Mouse (Mus musculus): ENCODE results near the gene Mlip.
"Not testable (repeated sequence)": the region's sequence is repeated elsewhere in the genome, so short reads cannot be mapped to it uniquely, and the experiment has no call there.

The Mlip gene

DNA sequence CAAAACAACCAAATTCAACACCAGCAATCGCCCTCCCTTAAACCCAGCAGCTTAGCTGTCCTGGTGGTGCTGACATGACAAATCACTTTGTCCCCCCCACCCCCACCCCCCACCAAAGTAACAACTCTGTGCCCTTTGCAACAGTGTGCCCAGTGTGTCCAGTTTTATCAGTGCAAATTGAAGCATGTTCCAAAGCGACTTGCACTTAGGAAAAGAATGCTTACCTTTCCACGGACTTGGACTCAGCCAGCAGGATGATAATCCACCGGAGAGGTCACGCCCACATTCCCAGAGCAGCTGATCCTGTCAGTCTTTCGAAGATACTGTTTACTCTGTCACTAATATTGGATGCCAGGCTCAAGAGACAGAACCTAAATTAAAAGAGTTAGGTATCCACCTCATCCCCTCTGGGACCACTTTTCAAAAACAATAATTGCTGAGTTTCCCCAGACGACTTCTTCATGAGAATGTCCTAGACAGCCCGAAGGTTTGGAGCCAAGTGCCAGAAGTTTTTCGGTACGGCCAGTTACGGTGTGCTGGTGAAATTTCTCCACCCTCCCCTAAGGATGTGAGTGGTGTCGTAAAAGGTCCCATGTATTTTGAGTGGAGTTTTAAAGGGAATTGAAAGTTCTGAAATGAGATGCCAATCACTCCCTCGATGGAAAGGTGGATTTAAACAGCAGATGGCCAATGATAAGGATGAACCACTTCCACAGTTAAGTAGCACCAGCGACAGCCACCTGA, at the start of gene Mlip:
Mlip (minus strand) TSS at position 538 of the 744 bp plus-strand sequence.
- no peak for DNase-seq

- DNase-seq, result no peak
These were observed 47.0 kb upstream of the Mlip start for GRCm38 (mm10) chr9:77399801-77400200.

GRCm38 (mm10) chr9:77398856-77399631, 46.3 kb upstream of the Mlip start:
- no peak for DNase-seq

GRCm38 (mm10) chr9:77397027-77397426, 44.3 kb upstream of the Mlip start:
- DNase-seq, result no peak

DNA sequence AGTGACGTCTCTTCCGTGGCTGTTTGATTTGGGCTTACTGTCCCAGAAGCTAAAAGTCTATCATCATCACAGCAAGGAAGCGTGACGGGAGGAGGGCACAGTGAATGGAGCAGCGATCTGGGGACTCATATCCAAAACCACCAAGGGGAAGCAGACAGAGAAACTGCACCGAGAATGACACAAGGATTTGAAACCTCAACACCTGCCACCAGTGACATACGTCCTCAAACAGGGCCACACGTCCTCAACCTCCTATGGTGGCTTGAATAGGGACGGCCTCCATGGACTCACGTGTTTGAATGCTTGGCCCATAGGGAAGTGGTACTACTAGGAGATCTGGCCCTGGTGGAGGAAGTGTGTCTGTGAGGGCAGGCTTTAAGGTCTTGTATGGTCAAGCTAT, 38.5 kb upstream of the Mlip start:
- no peak for DNase-seq

DNA sequence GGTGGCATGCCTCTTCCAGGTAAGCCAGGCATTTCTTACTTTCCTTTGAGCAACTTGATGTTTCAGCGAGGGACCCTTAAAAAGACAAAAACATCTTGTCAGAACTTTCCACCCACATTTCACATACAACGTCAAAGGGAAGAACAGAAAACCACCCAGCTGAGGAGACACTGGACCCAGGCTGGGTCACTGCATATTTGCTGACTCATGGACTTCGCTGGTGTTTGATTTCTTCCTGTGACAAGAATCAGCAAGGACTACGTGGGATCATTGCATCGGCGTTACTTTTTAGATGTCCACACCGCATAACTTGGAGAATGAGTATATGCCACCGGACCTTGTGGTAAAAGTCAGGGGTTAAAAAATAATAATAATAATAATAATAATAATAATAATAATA, 36.2 kb upstream of the Mlip start:
- no peak for DNase-seq

- DNase-seq, result no peak
These were observed 34.0 kb upstream of the Mlip start for GRCm38 (mm10) chr9:77386751-77387150.

- no peak for DNase-seq
These were observed 32.8 kb upstream of the Mlip start for GRCm38 (mm10) chr9:77385611-77386010.

GRCm38 (mm10) chr9:77384651-77385050, 31.9 kb upstream of the Mlip start:
- no peak for DNase-seq

- no peak for DNase-seq
These were observed 31.2 kb upstream of the Mlip start for GRCm38 (mm10) chr9:77383951-77384350.

- no peak for DNase-seq
These were observed 29.7 kb upstream of the Mlip start for GRCm38 (mm10) chr9:77382514-77382913.

GRCm38 (mm10) chr9:77381565-77381964, 28.8 kb upstream of the Mlip start:
- peak; percentile 54 to 64 for DNase-seq

GRCm38 (mm10) chr9:77379625-77380024, 26.9 kb upstream of the Mlip start:
- peak; percentile 8 to 9 for DNase-seq

- no peak for DNase-seq
These were observed 24.9 kb upstream of the Mlip start for GRCm38 (mm10) chr9:77377696-77378095.

DNA sequence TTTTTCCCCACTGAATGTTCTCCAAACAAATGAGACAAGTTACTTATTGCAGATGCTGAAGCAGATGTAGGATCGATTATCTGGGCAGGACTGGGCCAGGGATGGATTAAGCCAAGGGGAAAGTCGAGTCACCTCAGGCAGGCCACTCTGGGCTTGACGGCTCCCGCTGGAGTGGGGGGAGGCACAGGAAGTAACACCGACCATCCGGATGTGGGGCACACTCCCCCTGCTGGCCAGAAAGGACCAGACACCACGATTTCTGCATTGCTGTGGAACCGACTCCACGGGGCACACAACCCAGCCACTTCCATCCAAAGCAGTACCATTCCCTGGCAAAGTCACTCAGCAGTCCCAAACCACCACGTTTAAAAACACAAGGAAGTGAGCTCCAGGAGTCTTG, 24.3 kb upstream of the Mlip start:
- no peak for DNase-seq

- DNase-seq, result no peak
These were observed 23.8 kb upstream of the Mlip start for GRCm38 (mm10) chr9:77376561-77376960.

DNA sequence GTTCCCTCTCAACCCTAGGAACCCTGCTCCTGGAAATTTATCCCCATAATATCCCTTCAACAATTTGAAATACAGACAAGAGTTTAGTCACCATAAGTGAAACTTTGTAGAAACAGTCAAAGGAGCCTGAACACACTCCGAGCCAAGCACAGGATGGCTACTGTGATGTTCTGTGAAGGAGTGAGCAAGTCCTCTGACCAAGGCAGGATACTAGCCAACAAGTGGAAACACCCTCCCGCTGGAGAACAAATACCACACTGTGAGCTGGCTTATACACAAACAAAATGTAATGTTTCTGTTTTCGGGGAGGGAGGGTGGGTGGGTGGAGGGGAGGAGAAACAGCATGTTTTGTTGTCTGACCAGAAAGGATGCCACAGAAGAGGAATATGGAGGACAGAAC, 17.9 kb upstream of the Mlip start:
- DNase-seq, result no peak

DNA sequence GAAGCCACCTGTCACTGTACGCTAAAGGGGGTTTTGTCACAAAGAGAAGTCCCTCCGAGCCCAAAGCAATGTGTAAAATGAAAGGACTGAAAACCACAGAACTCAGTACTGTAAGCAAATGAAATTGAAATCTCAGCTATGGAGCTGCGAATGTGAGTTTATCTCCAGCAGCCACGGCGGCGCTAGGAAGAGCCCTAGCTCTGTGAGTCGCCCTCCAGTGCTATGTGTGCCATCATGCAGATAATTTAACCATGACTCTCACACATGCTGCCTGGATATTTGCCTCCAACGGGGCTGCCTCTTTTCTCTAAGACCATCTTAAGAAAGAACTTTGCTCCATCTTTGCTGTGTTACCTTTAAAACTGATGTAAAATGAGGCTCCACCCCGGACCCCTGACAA, 16.5 kb upstream of the Mlip start:
- no peak for DNase-seq

DNA sequence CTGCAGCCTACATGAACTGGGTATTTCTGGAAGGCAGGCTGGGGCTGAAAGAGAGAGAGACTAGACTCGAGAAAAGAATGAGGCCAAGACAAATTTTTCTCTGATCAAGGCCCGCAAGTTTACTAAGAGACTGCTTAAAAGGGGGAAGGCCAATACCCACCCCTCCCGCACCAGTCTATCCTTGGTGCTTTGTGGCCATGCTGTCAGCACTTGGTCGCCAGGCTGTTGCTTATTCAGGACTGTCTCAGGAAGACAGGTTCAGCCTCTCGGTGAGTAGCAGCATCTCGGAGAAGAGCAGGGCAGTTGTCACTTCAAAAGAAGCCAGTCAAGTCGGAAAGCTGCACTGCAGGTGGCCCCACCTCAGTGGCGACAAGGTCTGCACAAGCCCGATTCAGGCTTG, 11.9 kb upstream of the Mlip start:
- not testable (repeated sequence) for DNase-seq

- no peak for DNase-seq
These were observed 10.1 kb upstream of the Mlip start for GRCm38 (mm10) chr9:77362906-77363305.

DNA sequence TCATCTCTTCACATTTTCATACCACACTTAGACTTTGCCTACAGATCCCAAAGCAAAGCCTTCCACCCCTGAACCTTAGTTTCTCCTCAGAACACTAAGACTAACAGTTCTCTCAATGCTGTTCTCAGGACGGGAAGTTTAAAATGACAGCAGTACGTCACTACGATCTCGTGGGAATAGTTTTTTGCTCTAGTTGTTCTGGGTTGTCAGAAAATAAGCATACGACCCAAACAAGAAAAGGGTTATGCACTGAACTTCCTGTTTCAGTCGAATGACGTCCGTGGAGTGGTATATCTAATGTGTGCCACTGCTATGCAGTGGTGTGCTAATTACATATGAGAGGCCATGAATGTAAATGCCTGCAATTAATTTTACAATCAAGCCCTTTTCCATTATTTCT, 7.9 kb upstream of the Mlip start:
- no peak for DNase-seq

DNA sequence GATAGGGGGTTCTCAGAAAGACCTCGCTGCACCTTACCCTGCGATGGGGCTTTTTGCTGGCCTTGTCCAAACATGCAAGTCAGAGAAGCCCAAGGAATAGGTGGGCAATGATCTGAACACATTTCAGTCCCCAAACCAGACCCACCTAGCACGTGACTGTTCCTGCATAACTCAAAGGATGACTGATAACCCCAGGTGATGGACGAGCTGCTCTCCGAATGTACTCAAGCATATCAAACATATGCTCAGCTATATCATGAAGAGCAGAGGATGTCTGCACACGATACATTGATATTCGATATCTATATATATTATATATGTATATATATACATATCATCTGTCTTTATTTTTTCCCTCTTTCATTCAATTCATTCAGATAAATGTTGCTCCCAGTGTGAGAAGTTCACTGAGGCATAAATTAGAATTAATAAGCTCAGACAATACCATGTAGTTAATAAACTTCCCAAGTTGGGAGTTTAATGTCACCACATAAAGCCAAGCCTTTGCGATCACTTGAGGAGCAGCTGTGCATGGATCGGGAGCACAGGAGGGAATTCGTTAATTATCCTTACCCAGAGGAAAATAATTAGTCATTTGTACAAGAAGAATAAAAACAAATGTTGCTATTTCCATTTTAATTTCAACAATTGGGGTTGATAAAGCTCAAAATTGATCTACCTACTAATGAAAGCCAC, 6.7 kb upstream of the Mlip start:
- no peak for DNase-seq

DNA sequence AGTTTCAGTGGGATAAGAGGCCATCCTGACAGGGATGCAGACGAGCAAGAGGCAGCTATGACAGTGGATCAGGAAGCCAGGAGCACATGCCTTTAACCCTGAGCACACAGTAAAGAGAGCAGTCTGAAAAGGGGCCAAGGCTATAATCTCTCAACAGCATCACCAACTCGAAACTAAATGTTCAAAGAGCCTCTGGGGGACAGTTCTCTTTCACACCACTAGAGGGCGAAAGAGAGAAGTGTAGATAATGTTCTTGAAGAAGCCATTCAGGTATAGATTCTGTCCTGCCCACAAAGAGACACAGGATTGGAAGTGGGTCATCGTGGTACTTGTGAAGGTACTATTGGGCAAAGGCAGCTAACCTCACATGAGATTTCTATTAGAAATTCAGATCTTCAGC, 1.2 kb upstream of the Mlip start:
- DNase-seq, result no peak

DNA sequence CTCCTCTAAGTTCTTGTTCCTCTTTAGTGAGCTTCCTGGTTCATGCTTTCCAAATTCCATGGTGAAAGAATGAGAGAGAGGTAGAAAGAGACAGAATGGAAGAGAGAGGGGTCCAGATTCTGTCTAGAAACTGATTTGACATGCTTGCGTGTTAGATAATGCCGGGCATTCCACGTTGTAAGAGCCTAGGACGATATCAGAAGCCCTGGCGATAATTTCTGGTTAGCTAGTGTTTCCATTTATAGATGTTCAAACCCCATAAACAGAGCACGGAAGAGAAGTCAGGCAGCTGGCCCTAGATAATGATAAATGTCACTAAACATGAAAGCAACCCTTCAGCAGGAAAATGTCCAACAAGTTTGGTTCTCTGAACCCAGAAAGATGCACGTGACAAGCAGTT, 5.1 kb downstream of the Mlip start:
- DNase-seq, result no peak
